Mouse (Mus musculus): ENCODE data around the gene Atp1b2.

GRCm38 (mm10) chr11:69563373-69563772 lies 42.4 kb downstream of the Atp1b2 start:
- no peak for TF ChIP-seq MAX (IDR thresholded peaks at IDR 0.05; ENCODE audit: low read length)
- no peak for TF ChIP-seq NRF1 (IDR thresholded peaks at IDR 0.05; ENCODE audit: low read depth, low read length)
- no peak for TF ChIP-seq CTCF (conservative IDR thresholded peaks at IDR 0.05 in 1 of 2, IDR thresholded peaks at IDR 0.05 in 1 of 2; ENCODE audit: low read depth in 2 of 2, low read length in 2 of 2)

Measured in CH12.LX (cell line).